Mouse (Mus musculus) cortical plate, adult 2 months (tissue): Measurements from ENCODE around the gene Pik3cb.

Experiments
- CTCF ChIP-seq: fragments of 200-500 bp; IDR thresholded peaks from 2 replicates; pipeline ENCODE4 v1.5.1; 2011; ENCODE audit warnings: mild to moderate bottlenecking, control low read depth, low read length; ENCODE audit not compliant: insufficient read depth; ENCODE audit errors: extremely low read depth
- POLR2A ChIP-seq: fragments of 200-500 bp; IDR thresholded peaks from 2 replicates; pipeline ENCODE4 v1.6.1; 2011; ENCODE audit warnings: mild to moderate bottlenecking, low read length, control low read depth; ENCODE audit not compliant: insufficient read depth; ENCODE audit errors: extremely low read depth

- TF ChIP-seq CTCF (no peak), POLR2A (no peak)
Measured at GRCm38 (mm10) chr9:99034111-99034510, 106.3 kb downstream of the Pik3cb start.
